Mouse (Mus musculus) R1 (cell line): ENCODE measurements at regions not wholly inside any gene's neighbourhood (a gene's known extent, or its start where the extent isn't known, plus 50 kb on each side); places are given as distances from the start of the nearest gene placed in this dataset.

Experiments used
- DNase-seq: peaks from one replicate; pipeline ENCODE4 v3.0.0-alpha.2; 2018; ENCODE audit warnings: low read depth, low spot score

GRCm38 (mm10) chr4:97377593-97378542 lies 194.9 kb upstream of the Gm10192 start:
- no peak for DNase-seq

GRCm38 (mm10) chr4:97360473-97360872 lies 177.5 kb upstream of the Gm10192 start:
- no peak for DNase-seq

- DNase-seq: no peak
These were observed 175.0 kb upstream of the Gm10192 start for GRCm38 (mm10) chr4:97357958-97358357.

- DNase-seq: no peak
These were observed 163.8 kb upstream of the Gm10192 start for GRCm38 (mm10) chr4:97346799-97347198.

GRCm38 (mm10) chr4:97344335-97344734 lies 161.4 kb upstream of the Gm10192 start:
- DNase-seq: no peak

GRCm38 (mm10) chr4:97343378-97343777 lies 160.4 kb upstream of the Gm10192 start:
- DNase-seq: no peak
